Mouse (Mus musculus) hindbrain, embryonic 14.5 days (tissue): Measurements from ENCODE around the gene Eif5a2. TPM values are rescaled to one million over a fixed set of nuclear protein-coding genes. Genes with fewer than 3 reads are reported as not detected.

ENCODE experiments used
- ATAC-seq: fragments of 200-750 bp; cut with Nextera tagmentation; 2 replicates; pipeline ENCODE4 v1.8.0; 2017; ENCODE audit warnings: moderate number of reproducible peaks, mild to moderate bottlenecking, moderate TSS enrichment, moderate library complexity; ENCODE audit not compliant: low FRiP score
- DNase-seq: peaks from one replicate; pipeline ENCODE4 v3.0.0-alpha.2; 2015; ENCODE audit warnings: low spot score
- H3K27ac ChIP-seq: fragments of 300-500 bp; sonication (generic); 2 replicates; pipeline ENCODE4 v1.5.1; 2014; ENCODE audit warnings: mild to moderate bottlenecking, moderate library complexity
- H3K27me3 ChIP-seq: fragments of 300-500 bp; sonication (generic); 2 replicates; pipeline ENCODE4 v1.6.1; 2014; ENCODE audit warnings: mild to moderate bottlenecking, low read length, mixed read lengths; ENCODE audit not compliant: control insufficient read depth, insufficient read depth
- H3K36me3 ChIP-seq: fragments of 300-500 bp; sonication (generic); replicated peaks from 2 replicates; pipeline ENCODE4 v1.6.1; 2014; ENCODE audit not compliant: control insufficient read depth, insufficient read depth
- H3K4me1 ChIP-seq: fragments of 300-500 bp; sonication (generic); replicated peaks from 2 replicates; pipeline ENCODE4 v1.6.1; 2014; ENCODE audit warnings: antibody characterized with exemption, low read length, mixed read lengths; ENCODE audit not compliant: control insufficient read depth, insufficient read depth
- H3K4me2 ChIP-seq: fragments of 300-500 bp; sonication (generic); replicated peaks from 2 replicates; pipeline ENCODE4 v1.6.1; 2014; ENCODE audit warnings: mild to moderate bottlenecking, moderate library complexity
- H3K4me3 ChIP-seq: fragments of 300-500 bp; sonication (generic); replicated peaks from 2 replicates; pipeline ENCODE4 v1.5.1; 2014; ENCODE audit warnings: mild to moderate bottlenecking, low read length
- H3K9ac ChIP-seq: fragments of 300-500 bp; sonication (generic); 2 replicates; pipeline ENCODE4 v1.6.1; 2014
- H3K9me3 ChIP-seq: fragments of 300-500 bp; sonication (generic); 2 replicates; pipeline ENCODE4 v1.6.1; 2016; ENCODE audit warnings: low read length; ENCODE audit not compliant: control insufficient read depth
- WGBS: fragments of 180-500 bp; shearing (Covaris S2); extraction: QIAGEN DNeasy Blood & Tissue Kit; methylation state at CpG from one replicate; pipeline ENCODE4 v1.1.7; 2014; 5-methylcytosine and 5-hydroxymethylcytosine counted together
- polyA plus RNA-seq: library from polyadenylated mRNA; unstranded; fragments of >200 nt; fragmentation: Nextera tagmentation; extraction: Ambion mirVana; gene quantifications from 2 replicates; pipeline ENCODE4 v1.2.1, GENCODE M21; 2014

The Eif5a2 gene
- polyA plus RNA-seq, 1 experiment from 2014 or later, result 17.5 TPM

- Histone ChIP-seq H3K9me3 (no peaks in the 10 kb centered on the region), H3K4me3 (no peak overlapping the region), H3K9ac (no peak overlapping the region), H3K4me1 (no peaks in the 10 kb centered on the region), H3K27ac (no peak overlapping the region), H3K27me3 (no peaks in the 10 kb centered on the region), H3K36me3 (no peaks in the 10 kb centered on the region), H3K4me2 (no peak overlapping the region)
- no peak for ATAC-seq
- 96% methylated on average over 2 of the region's 2 CpGs for WGBS
- DNase-seq, result no peak
Observed at GRCm38 (mm10) chr3:28829454-28829853, 48.4 kb downstream of the Eif5a2 start.

- DNase-seq (no peak), ATAC-seq (no peak)
- Histone ChIP-seq H3K9ac (no peak overlapping the region), H3K36me3 (no peaks in the 10 kb centered on the region), H3K9me3 (no peaks in the 10 kb centered on the region), H3K27ac (no peak overlapping the region), H3K4me2 (no peak overlapping the region), H3K27me3 (no peaks in the 10 kb centered on the region), H3K4me3 (no peak overlapping the region), H3K4me1 (no peaks in the 10 kb centered on the region)
- 84% methylated on average over 2 of the region's 2 CpGs for WGBS
Observed at GRCm38 (mm10) chr3:28836796-28837371, 55.8 kb downstream of the Eif5a2 start.

- H3K4me1 ChIP-seq, result no peaks in the 10 kb centered on the region
- ATAC-seq, result no peak
- H3K9me3 ChIP-seq, result no peaks in the 10 kb centered on the region
- H3K9ac ChIP-seq, result no peak overlapping the region
- H3K36me3 ChIP-seq, result no peaks in the 10 kb centered on the region
- DNase-seq, result no peak
- H3K4me2 ChIP-seq, result no peak overlapping the region
- H3K4me3 ChIP-seq, result no peak overlapping the region
- H3K27ac ChIP-seq, result no peak overlapping the region
- 28% methylated on average over 3 of the region's 3 CpGs for WGBS
- H3K27me3 ChIP-seq, result no peaks in the 10 kb centered on the region
Observed at GRCm38 (mm10) chr3:28841886-28842649, 61.0 kb downstream of the Eif5a2 start.

GRCm38 (mm10) chr3:28843231-28843630 is 62.2 kb downstream of the Eif5a2 start:
- H3K4me1 ChIP-seq, result no peaks in the 10 kb centered on the region
- H3K9me3 ChIP-seq, result no peaks in the 10 kb centered on the region
- no peaks in the 10 kb centered on the region for H3K27me3 ChIP-seq
- H3K9ac ChIP-seq, result no peak overlapping the region
- ATAC-seq, result no peak
- no peak overlapping the region for H3K4me3 ChIP-seq
- DNase-seq, result no peak
- H3K27ac ChIP-seq, result no peak overlapping the region
- no peak overlapping the region for H3K4me2 ChIP-seq
- no peaks in the 10 kb centered on the region for H3K36me3 ChIP-seq
- WGBS, result 34% methylated on average over 8 of the region's 8 CpGs

GRCm38 (mm10) chr3:28847115-28847514 is 66.0 kb downstream of the Eif5a2 start:
- Histone ChIP-seq H3K4me1 (no peaks in the 10 kb centered on the region), H3K4me2 (no peak overlapping the region), H3K36me3 (no peaks in the 10 kb centered on the region), H3K9ac (no peak overlapping the region), H3K27me3 (no peaks in the 10 kb centered on the region), H3K27ac (no peak overlapping the region), H3K9me3 (no peaks in the 10 kb centered on the region), H3K4me3 (no peak overlapping the region)
- ATAC-seq (no peak), DNase-seq (no peak)

Other genes starting within 250 kb of the Eif5a2 start
- gene Slc2a2, start 83.4 kb upstream of the Eif5a2 start, polyA plus RNA-seq, result 0.17 TPM in 1 of 2 replicates, not detected in the other
- 280 and 339 TPM in 2 replicates for gene Rpl22l1, start 24.2 kb downstream of the Eif5a2 start, polyA plus RNA-seq
- not detected in 2 replicates for gene Gm1527, start 111.3 kb downstream of the Eif5a2 start, polyA plus RNA-seq